Mouse (Mus musculus): ENCODE data around the gene Cbfb.

Gene Cbfb

GRCm38 (mm10) chr8:105264024-105264982 lies 93.8 kb downstream of the Cbfb start, which contains the start of the genes Tradd and Fbxl8:
Tradd (minus strand) TSS chr8:105264609.
Fbxl8 (plus strand) TSS chr8:105264648.
- H3K4me3 ChIP-seq (replicated peaks; ENCODE audit: low read length): peak within 1 kb of the TSS; percentile 81
- TF ChIP-seq NANOG (IDR thresholded peaks at IDR 0.05; ENCODE audit: borderline replicate concordance, low read length) (no peak), CTCF (conservative IDR thresholded peaks at IDR 0.05; ENCODE audit: low read length) (0 out of 2 replicates have a peak, but pooled peaks have one; percentile 15)
- no peaks in the 10 kb centered on the region for H3K36me3 ChIP-seq (ENCODE audit: insufficient read depth, low read length)
- peaks cover 80% of the 10 kb centered on the region for H3K4me1 ChIP-seq (replicated peaks; ENCODE audit: low read depth, low read length)
- peaks cover 92% of the 10 kb centered on the region for H3K27me3 ChIP-seq (ENCODE audit: insufficient read depth, low read length)
- H3K9me3 ChIP-seq (ENCODE audit: low read length): 0 out of 2 replicates have a peak, but pooled peaks cover 3% of the 10 kb centered on the region

- TF ChIP-seq CTCF (conservative IDR thresholded peaks at IDR 0.05; ENCODE audit: low read length) (no peak), POU5F1 (IDR thresholded peaks at IDR 0.05; ENCODE audit: borderline replicate concordance, low read length) (no peak), NANOG (IDR thresholded peaks at IDR 0.05; ENCODE audit: borderline replicate concordance, low read length) (no peak)
- H3K9me3 ChIP-seq (ENCODE audit: low read length): 0 out of 2 replicates have a peak, but pooled peaks cover 3% of the 10 kb centered on the region
Measured at GRCm38 (mm10) chr8:105265128-105265527, 94.7 kb downstream of the Cbfb start.

GRCm38 (mm10) chr8:105266775-105267174 lies 96.3 kb downstream of the Cbfb start:
- Histone ChIP-seq H3K4me1 (replicated peaks; ENCODE audit: low read depth, low read length) (peaks cover 80% of the 10 kb centered on the region), H3K4me3 (replicated peaks; ENCODE audit: low read length) (0 out of 2 replicates have a peak overlapping the region, but pooled peaks have one; percentile 10), H3K9me3 (ENCODE audit: low read length) (no peaks in the 10 kb centered on the region), H3K27me3 (ENCODE audit: insufficient read depth, low read length) (peaks cover 94% of the 10 kb centered on the region), H3K36me3 (ENCODE audit: insufficient read depth, low read length) (no peaks in the 10 kb centered on the region)
- TF ChIP-seq POU5F1 (IDR thresholded peaks at IDR 0.05; ENCODE audit: borderline replicate concordance, low read length) (no peak), CTCF (conservative IDR thresholded peaks at IDR 0.05; ENCODE audit: low read length) (no peak), NANOG (IDR thresholded peaks at IDR 0.05; ENCODE audit: borderline replicate concordance, low read length) (no peak)

More at GRCm38 (mm10) chr8:105265128-105265527, 94.7 kb downstream of the Cbfb start:
- Histone ChIP-seq H3K36me3 (ENCODE audit: insufficient read depth, low read length) (no peaks in the 10 kb centered on the region), H3K27me3 (ENCODE audit: insufficient read depth, low read length) (peaks cover 92% of the 10 kb centered on the region), H3K4me3 (replicated peaks; ENCODE audit: low read length) (peak overlapping the region; percentile 81), H3K4me1 (replicated peaks; ENCODE audit: low read depth, low read length) (peaks cover 80% of the 10 kb centered on the region)
